8 mouse cellular contexts compared by ENCODE assay signal in genomic region chr1:72865900-72866299, GRCm38 (mm10). TPM values are rescaled to one million over a fixed set of nuclear protein-coding genes. Genes with fewer than 3 reads are reported as not detected.
A peak's percentile ranks its signal among the peaks of the same experiment; 100 is the strongest.
DNase-seq lines count a peak whose midpoint lies in the region; ATAC-seq and TF ChIP-seq lines count a peak whose summit lies in the region.

No protein-coding gene starts in this region.

- H3K9me3 ChIP-seq in heart, embryonic 12.5 days (replicated peaks), result no peaks in the 10 kb centered on the region
- H3K9me3 ChIP-seq in midbrain, embryonic 16.5 days (replicated peaks; ENCODE audit: control insufficient read depth, low read length, poor library complexity, severe bottlenecking), result no peaks in the 10 kb centered on the region

- ATAC-seq in heart, embryonic 12.5 days (ENCODE audit: insufficient number of reproducible peaks, low FRiP score), result no peak
- ATAC-seq in granulocyte monocyte progenitor cell, adult 5-6 weeks (replicated peaks; ENCODE audit: poor library complexity, severe bottlenecking), result peak; percentile 39; the same call in 1 of the 2 replicates
- peak; percentile 25; the same call in 1 of the 2 replicates for ATAC-seq in midbrain, embryonic 16.5 days

- 30% methylated on average over 6 of the region's 6 CpGs for WGBS in heart, embryonic 12.5 days
- 11% methylated on average over 6 of the region's 6 CpGs for WGBS in midbrain, embryonic 16.5 days

- no peak overlapping the region for H3K4me2 ChIP-seq in heart, embryonic 12.5 days
- H3K4me2 ChIP-seq in midbrain, embryonic 16.5 days (ENCODE audit: low read length), result no peak overlapping the region; the same call in 1 of the 2 replicates

- H3K27me3 ChIP-seq in heart, embryonic 12.5 days (replicated peaks), result no peaks in the 10 kb centered on the region
- H3K27me3 ChIP-seq in midbrain, embryonic 16.5 days (ENCODE audit: control insufficient read depth, insufficient read depth, low read depth, low read length), result no peaks in the 10 kb centered on the region

- intact Hi-C loops in left cerebral cortex, postnatal 36 days (cut with DNase I), result loop anchor here (1.0 kb wide), 1 partner anchor 960 kb away; no protein-coding TSS in a partner anchor

- peaks cover 30% of the 10 kb centered on the region for H3K4me1 ChIP-seq in heart, embryonic 12.5 days (replicated peaks)
- 0 out of 2 replicates have a peak, but pooled peaks cover under 1% of the 10 kb centered on the region for H3K4me1 ChIP-seq in cortical plate, adult 2 months (ENCODE audit: control insufficient read depth, insufficient read depth, low read length)
- H3K4me1 ChIP-seq in midbrain, embryonic 16.5 days (ENCODE audit: control insufficient read depth, insufficient read depth, low read length), result peaks cover 18% of the 10 kb centered on the region

- no peak overlapping the region for H3K9ac ChIP-seq in heart, embryonic 12.5 days
- H3K9ac ChIP-seq in midbrain, embryonic 16.5 days (ENCODE audit: low read depth, low read length), result 0 out of 2 replicates have a peak overlapping the region, but pooled peaks have one; percentile 16

- peak; percentile 65 to 88 for DNase-seq in heart, adult 18-20 months
- DNase-seq in adipocyte (ENCODE audit: low spot score), result peak; percentile 68
- peak; percentile 73 to 81 for DNase-seq in left cerebral cortex, postnatal 36 days (ENCODE audit: low spot score in 2 of 2)
- peak; percentile 65 for DNase-seq in telencephalon, adult 2 months (ENCODE audit: low read depth, low spot score)

- TF ChIP-seq CTCF in cortical plate, adult 2 months (IDR thresholded peaks at IDR 0.05; ENCODE audit: extremely low read depth, insufficient read depth, low read length), result peak; percentile 96

- no peak overlapping the region for H3K4me3 ChIP-seq in heart, embryonic 12.5 days
- no peak overlapping the region for H3K4me3 ChIP-seq in cortical plate, adult 2 months (ENCODE audit: insufficient read depth, low read length)
- H3K4me3 ChIP-seq in midbrain, embryonic 16.5 days (ENCODE audit: low read depth, low read length), result no peak overlapping the region

- H3K36me3 ChIP-seq in heart, embryonic 12.5 days, result peaks cover 48% of the 10 kb centered on the region
- H3K36me3 ChIP-seq in midbrain, embryonic 16.5 days (ENCODE audit: control insufficient read depth, insufficient read depth, low read length), result no peaks in the 10 kb centered on the region

- H3K27ac ChIP-seq in heart, embryonic 12.5 days (ENCODE audit: poor library complexity, severe bottlenecking), result no peak overlapping the region
- no peak overlapping the region for H3K27ac ChIP-seq in cortical plate, adult 2 months (ENCODE audit: insufficient read depth, low read length)
- H3K27ac ChIP-seq in midbrain, embryonic 16.5 days (ENCODE audit: low read length), result no peak overlapping the region

- no peak for TF ChIP-seq POLR2A in cortical plate, adult 2 months (IDR thresholded peaks at IDR 0.05; ENCODE audit: extremely low read depth, insufficient read depth, low read length)

RNA-seq across cellular contexts. Expression of gene Igfbp5, which starts 8.8 kb away (rescaled TPM):
- total RNA-seq in heart, adult 18-20 months (2021), result 100 to 1,000 TPM in 1 of 2 experiments, 10 to 100 TPM in 1; 80.7 to 123 TPM
- polyA plus RNA-seq in heart, embryonic 12.5 days (2016; fragmentation: Nextera tagmentation; extraction: Ambion mirVana), result 179 and 184 TPM in 2 replicates
- polyA plus RNA-seq in cortical plate, adult 2 months (2012; rRNA removed), result 60.2 and 64.2 TPM in 2 replicates
- total RNA-seq in granulocyte monocyte progenitor cell, adult 5-6 weeks (2014; fragmentation: Nextera tagmentation), result not detected in 2 replicates
- 0.09 TPM in 1 of 2 replicates, not detected in the other for total RNA-seq in granulocyte monocyte progenitor cell, adult 5-6 weeks (2017)
- total RNA-seq in left cerebral cortex, postnatal 36 days (2021), result 10 to 100 TPM; 52.4 to 61.4 TPM
- 42.6 and 42.8 TPM in 2 replicates for polyA plus RNA-seq in midbrain, embryonic 16.5 days (2015; fragmentation: Nextera tagmentation; extraction: Ambion mirVana)

RNA-seq across cellular contexts. Expression of gene Igfbp2, which starts 41.6 kb away (rescaled TPM):
- total RNA-seq in heart, adult 18-20 months (2021), result under 1 TPM; 0.37 to 0.51 TPM
- 91.7 and 93.5 TPM in 2 replicates for polyA plus RNA-seq in heart, embryonic 12.5 days (2016; fragmentation: Nextera tagmentation; extraction: Ambion mirVana)
- polyA plus RNA-seq in cortical plate, adult 2 months (2012; rRNA removed), result 63.0 and 76.3 TPM in 2 replicates
- total RNA-seq in granulocyte monocyte progenitor cell, adult 5-6 weeks (2014; fragmentation: Nextera tagmentation), result not detected in 2 replicates
- total RNA-seq in granulocyte monocyte progenitor cell, adult 5-6 weeks (2017), result not detected in 2 replicates
- 10 to 100 TPM; 75.9 to 80.0 TPM for total RNA-seq in left cerebral cortex, postnatal 36 days (2021)
- 244 and 262 TPM in 2 replicates for polyA plus RNA-seq in midbrain, embryonic 16.5 days (2015; fragmentation: Nextera tagmentation; extraction: Ambion mirVana)

Comparison
In these comparisons a context has a peak if more than half of its experiments do, and no peak if none do; other contexts are left out.
1. RNA of gene Igfbp5, which starts 8.8 kb away (total RNA-seq): 80.7 to 123 TPM in heart, adult 18-20 months and 52.4 to 61.4 TPM in left cerebral cortex, postnatal 36 days; 0.09 TPM in granulocyte monocyte progenitor cell, adult 5-6 weeks; every median in the first group is over 10 times any median in the second.
2. RNA of gene Igfbp2, which starts 41.6 kb away (total RNA-seq): 75.9 to 80.0 TPM in left cerebral cortex, postnatal 36 days; 0.37 to 0.51 TPM in heart, adult 18-20 months and not detected in granulocyte monocyte progenitor cell, adult 5-6 weeks; every median in the first group is over 10 times any median in the second.
3. Peak in every context shown above with its lines, with median percentiles within 50 percentile points of each other: DNase-seq.